Mouse (Mus musculus) liver, embryonic 13.5 days (tissue): ENCODE results near the gene Chchd10. TPM values are rescaled to one million over a fixed set of nuclear protein-coding genes. Genes with fewer than 3 reads are reported as not detected.

Experiments
- ATAC-seq: fragments of 200-750 bp; cut with Nextera tagmentation; 2 replicates; pipeline ENCODE4 v1.8.0; 2017; ENCODE audit warnings: low read depth, mild to moderate bottlenecking, moderate number of reproducible peaks, moderate library complexity
- DNase-seq: peaks from one replicate; pipeline ENCODE4 v3.0.0; 2022
- H3K27ac ChIP-seq: fragments of 300-500 bp; sonication (generic); 2 replicates; pipeline ENCODE4 v1.5.1; 2015; ENCODE audit warnings: moderate library complexity, mild to moderate bottlenecking, inconsistent platforms
- H3K27me3 ChIP-seq: fragments of 300-500 bp; sonication (generic); 2 replicates; pipeline ENCODE4 v1.6.1; 2015; ENCODE audit warnings: mild to moderate bottlenecking, inconsistent platforms
- H3K36me3 ChIP-seq: fragments of 300-500 bp; sonication (generic); 2 replicates; pipeline ENCODE4 v1.6.1; 2015; ENCODE audit warnings: mild to moderate bottlenecking, inconsistent platforms
- H3K4me1 ChIP-seq: fragments of 300-500 bp; sonication (generic); replicated peaks from 2 replicates; pipeline ENCODE4 v1.6.1; 2015; ENCODE audit warnings: inconsistent platforms
- H3K4me2 ChIP-seq: fragments of 300-500 bp; sonication (generic); 2 replicates; pipeline ENCODE4 v1.6.1; 2015; ENCODE audit warnings: inconsistent platforms, mild to moderate bottlenecking, moderate library complexity
- H3K4me3 ChIP-seq: fragments of 300-500 bp; sonication (generic); replicated peaks from 2 replicates; pipeline ENCODE4 v1.5.1; 2015; ENCODE audit warnings: mild to moderate bottlenecking, inconsistent platforms
- H3K9ac ChIP-seq: fragments of 300-500 bp; sonication (generic); 2 replicates; pipeline ENCODE4 v1.6.1; 2015; ENCODE audit warnings: mild to moderate bottlenecking, inconsistent platforms
- H3K9me3 ChIP-seq: fragments of 300-500 bp; sonication (generic); replicated peaks from 2 replicates; pipeline ENCODE4 v1.6.1; 2016; ENCODE audit warnings: inconsistent platforms
- WGBS: fragments of 180-500 bp; shearing (Covaris S2); methylation state at CpG from one replicate; pipeline ENCODE4 v1.1.7; 2015; ENCODE audit not compliant: insufficient replicate concordance; 5-methylcytosine and 5-hydroxymethylcytosine counted together
- polyA plus RNA-seq: library from polyadenylated mRNA; unstranded; fragments of >200 nt; fragmentation: Nextera tagmentation; extraction: Ambion mirVana; gene quantifications from 2 replicates; pipeline ENCODE4 v1.2.1, GENCODE M21; 2015

Gene Chchd10
- polyA plus RNA-seq, 1 experiment from 2014 or later: 110 TPM

- 77% methylated on average over 10 of the region's 10 CpGs for WGBS
- no peaks in the 10 kb centered on the region for H3K9me3 ChIP-seq
These were observed 40.9 kb downstream of the Chchd10 start for GRCm38 (mm10) chr10:75973846-75974245.

GRCm38 (mm10) chr10:75975216-75975615 lies 42.3 kb downstream of the Chchd10 start:
- DNase-seq (no peak), ATAC-seq (no peak)
- no peaks in the 10 kb centered on the region for H3K9me3 ChIP-seq
- no peak overlapping the region for H3K9ac ChIP-seq
- H3K4me1 ChIP-seq: 0 out of 2 replicates have a peak, but pooled peaks cover 4% of the 10 kb centered on the region
- no peak overlapping the region for H3K4me2 ChIP-seq
- H3K27ac ChIP-seq: no peak overlapping the region
- 59% methylated on average over 5 of the region's 5 CpGs for WGBS
- no peaks in the 10 kb centered on the region for H3K36me3 ChIP-seq
- H3K27me3 ChIP-seq: no peaks in the 10 kb centered on the region
- no peak overlapping the region for H3K4me3 ChIP-seq

More at GRCm38 (mm10) chr10:75973846-75974245, 40.9 kb downstream of the Chchd10 start:
- Histone ChIP-seq H3K4me2 (no peak overlapping the region), H3K4me1 (0 out of 2 replicates have a peak, but pooled peaks cover 4% of the 10 kb centered on the region), H3K36me3 (no peaks in the 10 kb centered on the region), H3K4me3 (no peak overlapping the region), H3K27ac (no peak overlapping the region), H3K27me3 (no peaks in the 10 kb centered on the region), H3K9ac (no peak overlapping the region)
- DNase-seq (no peak), ATAC-seq (no peak)

- Histone ChIP-seq H3K9ac (no peak overlapping the region), H3K4me3 (no peak overlapping the region), H3K4me1 (peaks cover 6% of the 10 kb centered on the region), H3K27me3 (no peaks in the 10 kb centered on the region; the same call in 1 of the 2 replicates), H3K9me3 (no peaks in the 10 kb centered on the region), H3K27ac (no peak overlapping the region), H3K36me3 (no peaks in the 10 kb centered on the region), H3K4me2 (no peak overlapping the region)
- ATAC-seq: no peak
- no peak for DNase-seq
- WGBS: 24% methylated on average over 10 of the region's 10 CpGs
These were observed 45.3 kb downstream of the Chchd10 start for GRCm38 (mm10) chr10:75978119-75978834.

GRCm38 (mm10) chr10:75978835-75979157 lies 45.9 kb downstream of the Chchd10 start:
- 73% methylated on average over 5 of the region's 5 CpGs for WGBS
- peaks cover 9% of the 10 kb centered on the region for H3K4me1 ChIP-seq
- H3K36me3 ChIP-seq: no peaks in the 10 kb centered on the region
- H3K9ac ChIP-seq: no peak overlapping the region
- H3K27ac ChIP-seq: no peak overlapping the region
- H3K4me2 ChIP-seq: no peak overlapping the region
- H3K4me3 ChIP-seq: no peak overlapping the region
- no peaks in the 10 kb centered on the region for H3K9me3 ChIP-seq
- DNase-seq (no peak), ATAC-seq (no peak)
- no peaks in the 10 kb centered on the region; the same call in 1 of the 2 replicates for H3K27me3 ChIP-seq

GRCm38 (mm10) chr10:75979432-75979831 lies 46.5 kb downstream of the Chchd10 start:
- 80% methylated on average over 3 of the region's 3 CpGs for WGBS
- no peak overlapping the region for H3K4me2 ChIP-seq
- peaks cover 9% of the 10 kb centered on the region for H3K4me1 ChIP-seq
- no peaks in the 10 kb centered on the region for H3K9me3 ChIP-seq
- H3K9ac ChIP-seq: no peak overlapping the region
- no peak overlapping the region for H3K27ac ChIP-seq
- H3K27me3 ChIP-seq: no peaks in the 10 kb centered on the region; the same call in 1 of the 2 replicates
- no peak for DNase-seq
- H3K36me3 ChIP-seq: no peaks in the 10 kb centered on the region
- H3K4me3 ChIP-seq: no peak overlapping the region
- ATAC-seq: no peak

Other genes starting within 250 kb of the Chchd10 start
- 15.4 and 16.6 TPM in 2 replicates for gene Cabin1, start 168.8 kb upstream of the Chchd10 start, polyA plus RNA-seq
- 180 and 186 TPM in 2 replicates for gene Ddt, start 159.7 kb upstream of the Chchd10 start, polyA plus RNA-seq
- gene Gm20441, start 152.2 kb upstream of the Chchd10 start, polyA plus RNA-seq: not detected in 2 replicates
- 8.0 and 10.3 TPM in 2 replicates for gene Gstt3, start 151.7 kb upstream of the Chchd10 start, polyA plus RNA-seq
- gene Gstt1, start 134.5 kb upstream of the Chchd10 start, polyA plus RNA-seq: 49.2 and 50.2 TPM in 2 replicates
- gene Gstt4, start 110.6 kb upstream of the Chchd10 start, polyA plus RNA-seq: not detected in 2 replicates
- gene Gstt2, start 95.7 kb upstream of the Chchd10 start, polyA plus RNA-seq: 35.3 and 39.2 TPM in 2 replicates
- 877 and 1,047 TPM in 2 replicates for gene Mif, start 72.9 kb upstream of the Chchd10 start, polyA plus RNA-seq
- gene Derl3, start 39.7 kb upstream of the Chchd10 start, polyA plus RNA-seq: 0.21 and 0.51 TPM in 2 replicates
- 85.6 and 88.1 TPM in 2 replicates for gene Smarcb1, start 11.5 kb upstream of the Chchd10 start, polyA plus RNA-seq
- gene Mmp11, start 3.4 kb downstream of the Chchd10 start, polyA plus RNA-seq: 3.6 and 4.1 TPM in 2 replicates
- 21.7 and 25.1 TPM in 2 replicates for gene Gm867, start 7.5 kb downstream of the Chchd10 start, polyA plus RNA-seq
- gene Vpreb3, start 9.9 kb downstream of the Chchd10 start, polyA plus RNA-seq: 0.67 and 0.81 TPM in 2 replicates
- gene Gm5134, start 21.4 kb downstream of the Chchd10 start, polyA plus RNA-seq: 0.08 TPM in 1 of 2 replicates, not detected in the other
- 12.7 and 15.9 TPM in 2 replicates for gene Zfp280b, start 99.5 kb downstream of the Chchd10 start, polyA plus RNA-seq
- gene Slc5a4b, start 177.8 kb downstream of the Chchd10 start, polyA plus RNA-seq: 0.13 and 0.20 TPM in 2 replicates
- gene Slc5a4a, start 214.3 kb downstream of the Chchd10 start, polyA plus RNA-seq: not detected in 2 replicates